Mouse (Mus musculus): ENCODE data around the gene Eef1e1. TPM values are rescaled to one million over a fixed set of nuclear protein-coding genes. Genes with fewer than 3 reads are reported as not detected.
A peak's percentile ranks its signal among the peaks of the same experiment; 100 is the strongest.
"Not testable (repeated sequence)": the region's sequence is repeated elsewhere in the genome, so short reads cannot be mapped to it uniquely, and the experiment has no call there.

Gene Eef1e1
- total RNA-seq, 2 experiments from 2014 or later: 9.3 to 14.2 TPM

DNA sequence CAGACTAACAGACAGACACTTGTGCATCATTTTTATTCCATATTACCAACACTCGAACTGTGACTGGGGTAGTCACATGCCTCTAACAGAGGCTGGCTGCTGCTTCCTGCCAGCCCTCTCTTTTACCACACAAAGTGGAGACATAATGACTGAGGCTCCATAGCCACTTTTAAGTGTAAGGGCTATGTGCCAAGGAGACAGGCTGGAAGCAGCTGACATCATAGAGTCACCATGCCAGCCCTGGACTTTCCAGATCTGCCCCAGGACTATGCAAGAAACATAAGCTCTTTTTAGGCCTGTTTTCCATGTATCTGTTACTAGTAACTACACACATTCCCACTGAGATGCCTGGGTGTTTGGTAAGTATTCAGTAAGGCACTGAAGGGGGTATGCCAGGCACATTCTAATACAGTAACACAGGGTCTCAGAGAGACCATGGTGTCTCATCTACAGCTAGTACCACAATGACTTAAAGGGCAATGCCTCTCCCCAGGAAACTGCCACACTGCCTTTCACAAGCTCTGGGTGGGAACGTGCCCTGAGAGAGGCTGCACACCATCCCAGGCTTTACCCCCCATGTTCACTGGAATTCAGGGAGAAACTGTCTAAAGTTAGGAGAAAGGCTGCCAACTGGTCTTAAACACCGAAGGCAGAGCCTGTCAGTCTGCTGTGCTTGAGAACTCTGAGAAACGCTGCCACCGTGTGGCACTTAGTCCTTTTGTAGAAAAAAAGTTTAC is 33.2 kb downstream of the Eef1e1 start:
- peak in 1 of 2 experiments; percentile 47 for DNase-seq

DNA sequence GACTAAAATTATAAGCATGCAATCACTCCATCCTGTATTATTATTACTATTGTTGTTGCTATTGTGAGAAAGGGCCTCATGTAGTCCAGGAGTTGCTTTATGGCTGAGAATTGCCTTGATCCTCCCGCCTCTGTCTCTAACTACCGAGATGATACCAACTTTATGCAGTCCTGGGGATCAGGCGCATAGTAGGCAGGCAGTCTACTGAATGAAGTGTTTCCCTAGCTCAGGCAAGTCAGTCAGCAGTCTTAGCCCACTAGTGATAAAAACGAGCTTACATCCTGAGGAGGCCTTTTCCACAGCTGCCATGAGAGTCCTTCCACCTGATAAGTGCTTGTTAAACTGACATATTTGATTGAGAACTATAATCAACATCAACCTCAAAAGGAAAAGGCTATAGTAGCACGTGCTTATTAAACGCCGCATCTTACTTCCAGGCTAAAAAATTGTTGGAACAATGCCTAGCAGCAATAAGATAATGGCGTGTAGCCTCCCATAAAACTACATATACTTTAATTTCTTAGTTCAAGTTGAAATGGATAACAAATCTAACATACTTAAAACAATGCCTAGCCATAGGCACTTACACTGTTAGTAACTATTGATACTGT is 34.5 kb downstream of the Eef1e1 start:
- no peak for DNase-seq

DNA sequence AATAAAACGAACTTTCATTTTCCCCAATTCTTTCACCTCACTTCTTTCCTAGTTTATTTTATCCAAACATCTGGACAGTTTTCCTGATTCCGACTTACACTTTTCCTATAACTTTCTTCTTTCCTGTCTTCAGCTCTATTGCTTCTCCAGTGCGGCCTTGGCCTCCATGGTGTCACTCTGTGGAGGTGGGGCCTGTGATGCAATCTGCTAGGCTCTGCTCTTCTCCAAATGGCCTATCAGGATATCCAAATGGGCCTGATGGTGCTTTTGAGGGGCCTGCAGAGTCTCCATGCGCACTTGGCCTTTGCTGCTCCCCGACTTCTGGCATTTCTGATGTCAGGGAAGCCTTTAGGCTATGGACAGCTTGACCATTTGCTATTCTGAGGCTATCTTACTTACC is 35.6 kb downstream of the Eef1e1 start:
- DNase-seq: no peak

DNA sequence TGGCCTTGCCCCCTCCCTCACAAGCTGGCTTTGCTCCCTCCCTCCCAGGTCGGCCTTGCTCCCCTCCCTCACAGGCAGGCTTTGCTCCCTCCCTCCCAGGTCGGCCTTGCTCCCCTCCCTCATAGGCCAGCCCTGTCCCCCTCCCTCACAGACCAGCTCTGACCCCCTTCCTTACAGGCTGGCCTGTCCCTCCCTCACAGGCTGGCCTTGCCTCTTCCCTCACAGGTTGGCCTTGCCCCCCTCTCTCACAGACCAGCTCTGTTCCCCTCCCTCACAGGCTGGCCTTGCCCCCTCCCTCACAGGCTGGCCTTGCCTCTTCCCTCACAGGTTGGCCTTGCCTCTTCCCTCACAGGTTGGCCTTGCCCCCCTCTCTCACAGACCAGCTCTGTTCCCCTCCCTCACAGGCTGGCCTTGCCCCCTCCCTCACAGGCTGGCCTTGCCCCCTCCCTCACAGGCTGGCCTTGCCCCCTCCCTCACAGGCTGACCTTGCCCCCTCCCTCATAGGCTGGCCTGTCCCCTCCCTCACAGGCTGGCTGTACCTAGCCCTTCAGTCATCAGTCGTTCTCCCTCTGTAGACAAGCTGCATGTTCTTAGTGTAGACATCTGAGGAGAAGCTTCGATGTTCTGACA is 40.7 kb downstream of the Eef1e1 start:
- not testable (repeated sequence) for DNase-seq

DNA sequence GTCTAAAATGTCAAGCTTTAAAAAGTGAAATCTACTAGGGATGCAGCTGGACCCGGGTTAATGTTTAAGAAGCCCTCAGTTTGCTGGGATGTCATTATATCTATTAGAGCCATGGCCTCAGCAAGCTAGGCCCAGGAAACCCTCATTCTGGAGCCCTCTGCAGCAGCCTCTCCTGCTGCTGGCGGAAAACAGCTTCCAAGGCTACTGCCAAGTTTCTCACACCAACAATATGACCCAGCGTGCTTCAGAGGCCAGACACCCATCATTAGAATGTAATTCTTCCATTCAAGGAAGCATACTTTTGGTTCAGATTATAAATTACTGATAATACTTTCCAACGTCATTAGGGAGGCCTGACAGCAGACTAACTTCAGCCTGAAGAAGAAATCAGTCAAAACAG is 42.0 kb downstream of the Eef1e1 start:
- DNase-seq: peak in 1 of 2 experiments; percentile 17

DNA sequence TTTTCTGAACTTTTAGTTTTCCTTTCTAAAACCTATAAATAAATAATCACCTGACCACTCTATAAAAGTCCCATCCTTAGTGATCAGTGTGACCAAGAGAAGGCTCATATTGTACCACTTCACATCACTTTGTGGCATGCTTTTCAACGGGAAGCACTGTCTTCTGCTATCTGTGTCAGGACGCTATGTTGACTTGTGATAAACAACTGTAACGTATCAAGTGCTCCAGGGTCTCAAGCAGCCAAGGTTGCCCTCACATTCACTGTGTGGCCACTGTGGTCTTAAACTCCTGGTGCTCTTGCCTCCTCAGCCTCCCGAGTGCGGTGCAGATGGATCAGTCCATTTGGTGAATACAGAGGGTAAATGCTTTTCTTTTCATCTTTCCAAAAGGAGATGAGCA is 43.2 kb downstream of the Eef1e1 start:
- DNase-seq: no peak

DNA sequence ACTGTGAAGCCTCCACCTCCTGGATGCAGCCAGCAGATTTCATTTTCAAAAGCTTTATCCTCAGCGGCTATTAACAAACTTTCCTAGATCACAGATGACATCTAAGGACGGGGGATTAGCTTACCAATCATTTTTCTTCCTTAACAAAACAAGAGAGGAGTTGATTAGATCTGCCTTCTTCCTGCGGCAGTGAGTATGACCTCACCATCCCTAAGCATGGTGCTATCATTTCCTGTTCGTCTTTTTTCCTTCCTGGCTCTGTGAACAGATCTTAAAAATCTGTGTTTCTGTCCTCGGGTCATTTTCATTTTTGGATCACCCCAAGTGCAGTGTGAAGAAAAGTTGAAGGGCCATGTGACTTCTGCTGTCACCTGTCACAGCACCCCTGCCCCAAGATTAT is 44.6 kb downstream of the Eef1e1 start:
- no peak for DNase-seq

DNA sequence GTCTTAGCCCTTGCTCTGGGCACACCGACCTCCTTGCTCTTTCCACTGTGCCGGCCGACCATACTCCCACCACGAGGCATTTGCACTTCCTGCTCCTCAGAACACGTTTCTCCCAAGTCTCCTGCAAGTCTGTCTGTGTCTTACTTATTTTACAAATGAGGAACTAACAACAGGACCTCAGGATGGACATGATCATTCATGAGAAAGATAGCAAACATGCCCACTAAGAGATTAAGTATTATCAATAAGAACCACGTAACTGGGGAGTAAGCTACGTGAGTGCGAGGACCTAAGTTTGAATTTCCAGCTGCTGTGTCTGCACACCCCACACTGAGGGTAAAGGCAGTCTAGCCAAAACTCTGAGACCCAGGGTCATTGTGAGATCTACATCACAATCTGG is 45.3 kb downstream of the Eef1e1 start:
- no peak for DNase-seq

DNA sequence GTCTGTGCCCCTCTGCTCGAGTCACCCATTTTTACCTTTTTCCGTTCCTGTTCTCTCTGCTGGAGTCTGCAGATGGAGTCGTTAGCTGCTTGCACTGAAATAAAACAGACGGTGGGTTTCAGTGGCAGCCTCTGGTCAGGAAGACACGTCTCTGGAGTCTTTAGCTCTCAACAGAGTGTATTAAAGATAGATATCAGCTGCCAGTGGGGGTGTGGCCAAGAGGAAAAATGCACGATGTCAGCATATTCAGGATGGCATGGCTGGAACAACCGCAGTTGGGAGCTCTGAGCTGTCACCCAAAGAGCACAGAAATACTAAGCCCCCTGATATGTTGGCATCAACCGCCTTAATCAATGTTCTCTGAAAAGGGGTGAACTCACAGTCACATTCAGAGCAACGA is 46.2 kb downstream of the Eef1e1 start:
- DNase-seq: no peak

DNA sequence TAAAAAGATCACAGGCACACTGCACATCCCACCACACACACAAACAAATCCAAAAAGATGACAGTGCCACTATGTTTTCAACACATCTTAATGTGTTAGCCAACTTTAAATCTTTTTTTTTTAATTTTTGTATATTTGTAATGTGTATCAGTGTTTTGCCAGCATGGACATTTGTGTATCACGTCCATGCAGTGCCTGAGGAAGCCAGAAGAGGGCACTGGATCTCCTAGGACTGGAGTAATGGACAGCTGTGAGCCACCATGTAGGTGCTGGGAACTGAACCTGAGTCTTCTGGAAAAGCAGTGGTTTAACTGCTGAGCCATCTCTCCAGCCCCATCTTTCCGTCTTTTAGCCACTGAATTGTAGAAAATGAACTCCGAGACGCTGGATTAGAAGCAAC is 46.7 kb downstream of the Eef1e1 start:
- no peak for DNase-seq

DNA sequence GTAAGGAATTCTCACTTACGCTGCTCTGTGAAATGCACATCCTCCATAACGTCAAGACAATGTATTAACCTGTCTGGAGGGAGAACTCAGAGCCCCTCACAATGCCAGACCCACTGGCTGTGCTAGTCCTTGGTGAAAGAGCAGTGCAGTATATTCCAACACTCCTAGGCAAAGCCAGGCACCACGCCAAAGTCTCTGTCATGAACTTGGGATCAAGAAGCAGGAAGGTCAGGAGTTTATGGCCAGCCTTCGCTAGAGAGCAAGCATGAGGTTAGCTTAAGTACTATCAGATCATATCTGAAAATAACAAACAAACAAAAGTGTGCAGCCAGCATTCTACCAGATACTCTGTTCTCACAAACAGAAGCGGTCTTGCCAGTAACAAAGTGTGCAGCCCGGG is 48.5 kb downstream of the Eef1e1 start:
- DNase-seq: peak; percentile 26 to 42

DNA sequence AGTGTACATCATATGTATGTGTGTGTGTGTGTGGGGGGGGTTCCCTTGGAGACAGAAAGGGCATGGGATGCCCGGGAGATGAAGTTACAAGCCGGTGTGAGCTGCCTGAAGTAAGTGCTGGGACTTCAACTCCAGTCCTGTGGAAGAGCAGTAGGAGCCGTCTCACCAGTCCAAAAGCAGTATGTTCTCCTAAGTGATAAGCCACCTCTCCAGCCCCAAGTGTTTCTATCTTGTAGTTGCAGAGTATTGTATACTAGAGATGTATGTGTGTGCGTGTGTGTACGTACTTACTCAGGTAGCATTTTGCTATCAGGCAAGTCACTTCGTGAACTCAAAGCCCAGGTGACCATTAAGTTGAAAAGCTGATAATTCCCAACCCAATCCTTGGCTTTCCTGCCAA is 51.7 kb downstream of the Eef1e1 start:
- DNase-seq: no peak

DNA sequence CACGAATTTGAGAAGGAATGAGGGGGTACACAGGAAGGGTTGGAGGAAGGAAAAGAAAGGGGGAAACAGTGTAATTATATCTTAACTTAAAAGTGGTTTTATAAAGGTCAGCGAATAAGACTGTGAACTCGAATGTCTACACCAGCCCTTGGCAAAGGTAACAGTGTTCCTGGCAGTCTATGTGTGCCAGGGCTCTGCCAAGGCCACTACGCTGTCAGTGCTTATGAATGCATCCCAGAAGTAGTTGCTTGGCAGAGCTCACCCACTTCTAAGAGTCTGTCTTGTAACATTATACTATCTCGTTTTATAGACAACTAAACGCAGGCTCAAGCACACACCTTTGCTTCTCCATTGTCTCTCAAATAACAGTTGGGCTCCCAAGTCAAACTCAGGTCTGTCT is 53.5 kb downstream of the Eef1e1 start:
- DNase-seq: peak; percentile 32 to 61

DNA sequence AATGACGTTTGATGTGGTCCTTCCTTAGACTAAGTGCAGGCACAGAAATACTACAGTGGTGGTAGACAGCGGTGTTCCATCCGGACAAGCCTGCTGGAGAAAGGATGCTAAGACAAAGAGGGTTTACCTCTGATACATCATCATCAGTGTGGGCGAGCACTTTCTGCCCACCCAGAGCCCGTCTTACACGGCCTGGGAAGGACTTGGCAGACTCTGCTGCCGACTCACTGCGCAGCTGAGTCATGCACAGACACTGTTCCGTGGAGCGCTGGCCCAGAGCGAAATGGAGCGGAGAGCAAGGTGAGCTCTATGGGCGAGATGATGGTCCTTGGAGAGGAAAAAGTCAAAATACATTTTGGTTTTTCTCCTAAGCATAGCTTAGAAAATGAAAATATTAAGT is 55.9 kb downstream of the Eef1e1 start:
- no peak for DNase-seq

DNA sequence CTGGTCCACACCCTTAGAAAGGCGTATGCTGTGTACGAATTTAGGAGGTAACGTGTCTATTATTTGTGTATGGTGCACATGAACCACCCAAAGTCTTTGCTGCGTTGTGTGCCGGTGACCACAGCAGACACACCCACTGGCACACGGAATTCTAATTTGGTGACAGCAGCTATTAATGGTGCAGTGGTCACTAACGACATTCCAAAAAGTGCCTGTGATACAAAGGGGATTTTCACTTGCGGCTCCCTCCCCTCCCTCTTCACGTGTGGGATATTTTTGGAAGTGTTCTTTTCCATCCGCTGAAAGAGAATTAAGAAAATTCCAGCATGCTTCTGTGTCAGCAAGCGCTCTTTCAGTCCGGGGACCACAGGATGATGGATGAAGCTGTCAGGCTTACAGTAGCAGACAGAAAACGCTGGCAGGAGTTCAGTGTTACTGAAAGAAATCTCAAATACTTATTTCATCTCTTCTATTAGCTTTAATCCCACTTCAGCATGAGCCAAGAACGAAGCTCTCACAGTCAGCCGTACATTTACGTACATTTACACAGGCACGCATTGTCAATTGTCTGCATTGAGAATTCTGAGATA is 56.5 kb downstream of the Eef1e1 start:
- no peak for DNase-seq

DNA sequence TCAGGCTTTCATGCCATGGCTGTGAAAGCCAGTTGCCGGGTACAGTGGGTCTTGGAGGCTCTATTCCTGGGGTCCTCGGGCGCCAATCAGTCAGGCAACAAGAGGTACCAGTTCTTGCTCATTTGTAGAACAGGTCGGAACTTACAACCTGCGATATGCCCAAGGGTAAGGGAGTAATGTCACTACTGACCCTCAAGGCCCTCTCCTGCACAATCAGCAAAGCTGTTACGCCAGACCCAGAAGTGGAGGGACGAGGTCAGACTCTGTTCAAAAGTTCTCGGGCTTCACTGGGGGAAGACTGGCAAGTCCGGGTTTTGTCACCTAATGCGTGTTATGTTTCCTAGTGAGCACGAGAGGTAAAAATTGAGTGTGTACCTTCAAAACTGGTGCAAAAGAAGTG is 58.0 kb downstream of the Eef1e1 start:
- DNase-seq: no peak

DNA sequence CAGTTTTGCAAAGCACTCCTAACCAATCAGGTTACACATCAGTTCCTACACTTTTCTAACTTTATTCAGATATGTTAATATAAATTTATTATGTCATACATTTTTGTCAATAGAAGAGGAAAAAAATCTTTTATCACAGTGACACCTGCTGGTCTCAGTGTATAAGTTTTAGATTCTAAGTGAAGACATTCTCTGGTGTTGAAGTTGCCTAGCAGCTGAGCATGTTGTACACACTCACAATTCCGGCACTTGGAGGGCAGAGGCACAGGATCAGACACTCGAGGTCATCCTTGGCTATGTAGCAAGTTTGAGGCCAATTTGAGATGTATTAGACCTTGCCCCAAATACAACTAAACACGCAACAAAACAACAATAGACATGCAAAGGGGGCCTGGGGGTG is 61.8 kb downstream of the Eef1e1 start:
- no peak for DNase-seq

DNA sequence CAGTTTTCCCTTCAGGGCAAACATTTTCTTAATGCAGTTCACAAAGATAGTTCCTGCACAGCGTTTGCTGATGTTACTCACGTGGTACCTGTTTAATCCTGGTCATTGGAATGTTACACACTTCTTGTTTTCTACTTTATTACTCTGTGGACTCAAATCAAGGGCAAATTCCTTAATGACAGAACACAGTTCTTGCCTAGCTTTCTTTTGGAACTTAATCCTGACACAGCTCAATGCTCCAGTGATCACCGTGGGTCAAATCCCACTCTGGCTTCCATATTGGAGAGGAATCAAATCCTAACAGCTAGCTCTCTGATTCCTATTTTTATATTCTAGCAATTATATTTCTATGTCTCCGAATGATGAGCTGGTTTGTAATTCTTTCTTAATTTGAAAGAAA is 62.4 kb downstream of the Eef1e1 start:
- DNase-seq: no peak

Other genes starting within 250 kb of the Eef1e1 start
- 10 to 100 TPM; 34.0 to 35.4 TPM for gene Txndc5, start 130.2 kb downstream of the Eef1e1 start, total RNA-seq (2021)
- gene Bloc1s5, start 23.9 kb downstream of the Eef1e1 start, total RNA-seq (2021): 10 to 100 TPM; 12.7 to 13.0 TPM